Mouse (Mus musculus) ovary, adult 18-20 months (tissue): ENCODE measurements at regions not wholly inside any gene's neighbourhood (a gene's known extent, or its start where the extent isn't known, plus 50 kb on each side); places are given as distances from the start of the nearest gene placed in this dataset.
"Not testable (repeated sequence)": the region's sequence is repeated elsewhere in the genome, so short reads cannot be mapped to it uniquely, and the experiment has no call there.

Source experiments
- DNase-seq: peaks from one replicate; pipeline ENCODE4 v3.0.0; 2022; ENCODE audit warnings: low spot score, mixed read lengths

DNA sequence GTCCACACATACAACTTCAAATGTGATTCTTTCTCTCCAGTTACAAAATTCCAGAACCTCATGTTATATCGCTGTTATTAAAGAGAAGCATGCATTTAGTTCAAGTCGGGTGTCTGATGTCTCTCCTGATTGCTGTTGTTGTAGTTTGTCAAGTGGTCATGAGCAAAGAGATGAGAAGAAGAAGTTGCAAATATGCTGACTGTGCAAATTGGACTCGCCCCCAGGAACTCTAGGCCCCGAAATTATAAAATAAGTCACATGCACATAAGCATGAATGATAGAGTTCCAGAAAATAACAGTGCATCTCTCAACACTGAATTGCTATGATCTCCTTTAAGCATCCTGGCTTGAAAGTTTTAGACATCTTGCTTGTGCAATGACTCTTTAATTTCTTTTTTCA, 53.3 kb downstream of the Kif2b start:
- no peak for DNase-seq

DNA sequence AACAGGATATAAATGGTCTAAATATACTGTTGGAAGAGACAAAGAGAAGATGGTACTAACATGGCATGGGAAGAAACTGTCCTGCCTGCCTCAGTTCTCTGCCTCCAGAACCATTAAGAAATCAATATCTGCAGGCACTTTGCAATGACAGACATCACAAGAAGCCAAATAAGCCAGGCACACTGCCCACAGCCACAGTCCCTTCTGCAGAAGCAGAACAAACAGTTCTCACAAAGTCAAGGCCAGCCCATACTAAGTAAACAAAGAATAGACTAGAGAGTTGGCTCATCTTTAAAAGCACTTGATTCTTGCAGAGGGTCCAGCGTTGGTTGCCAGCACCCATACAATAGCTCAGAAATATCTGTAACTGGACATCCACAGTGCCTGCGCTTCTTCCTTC, 98.1 kb downstream of the Kif2b start:
- peak; percentile 2 for DNase-seq

DNA sequence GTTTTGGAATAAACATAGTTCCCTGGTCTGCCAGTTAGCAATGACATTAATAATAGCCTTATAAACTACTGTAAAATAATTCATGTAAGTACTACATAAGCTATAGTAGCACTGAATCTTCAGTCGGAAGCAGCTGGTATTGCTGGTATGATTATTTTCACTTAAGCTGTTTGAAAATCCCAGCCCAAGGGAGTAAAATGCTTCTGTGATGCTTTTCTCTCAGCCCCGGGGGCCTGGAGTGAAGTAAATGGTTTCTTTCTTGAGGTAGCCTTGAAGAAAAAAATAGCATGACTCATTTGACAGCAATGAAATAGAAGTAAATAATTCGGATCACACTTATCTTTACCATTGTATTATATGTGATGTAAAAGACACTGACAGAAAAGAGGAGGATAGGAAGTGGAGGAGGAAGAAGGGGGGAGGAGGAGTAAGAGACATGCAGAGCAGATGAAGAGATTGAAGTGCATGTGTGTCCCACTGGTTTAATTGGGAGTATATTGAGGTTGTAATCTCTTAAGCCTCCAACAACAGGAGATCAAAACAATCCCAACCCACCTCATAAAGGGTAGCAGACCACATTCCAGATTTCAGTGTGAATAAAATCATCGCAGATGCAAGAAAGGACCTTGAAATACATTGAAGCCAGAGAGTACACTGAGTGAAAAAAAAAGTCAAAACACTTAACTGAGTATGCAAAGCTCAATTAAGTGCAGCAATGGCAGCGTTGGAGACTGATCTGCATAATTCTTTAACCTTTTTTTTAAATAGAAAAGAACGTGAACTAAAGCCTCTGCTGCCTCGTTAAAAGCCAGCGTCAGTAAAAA, 113.6 kb downstream of the Kif2b start:
- DNase-seq = no peak

DNA sequence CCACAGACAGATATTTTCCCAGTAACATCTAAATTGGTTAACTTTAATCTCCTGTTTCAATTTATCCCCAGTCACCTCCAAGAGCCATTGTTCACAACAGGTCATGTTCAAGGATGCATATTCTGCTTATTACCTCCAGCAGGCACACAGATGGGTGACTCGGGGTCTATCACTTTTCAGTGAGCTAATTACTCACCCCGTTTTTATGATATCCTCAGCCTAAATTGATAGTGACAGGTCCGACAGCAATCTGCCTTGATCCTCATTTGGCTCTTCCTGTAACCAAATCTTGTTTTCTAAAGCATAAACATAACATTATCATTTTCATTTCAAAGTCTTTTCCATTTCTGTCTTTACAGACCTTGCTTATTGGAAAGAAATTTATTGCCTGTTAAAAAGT, 115.4 kb downstream of the Kif2b start:
- no peak for DNase-seq

DNA sequence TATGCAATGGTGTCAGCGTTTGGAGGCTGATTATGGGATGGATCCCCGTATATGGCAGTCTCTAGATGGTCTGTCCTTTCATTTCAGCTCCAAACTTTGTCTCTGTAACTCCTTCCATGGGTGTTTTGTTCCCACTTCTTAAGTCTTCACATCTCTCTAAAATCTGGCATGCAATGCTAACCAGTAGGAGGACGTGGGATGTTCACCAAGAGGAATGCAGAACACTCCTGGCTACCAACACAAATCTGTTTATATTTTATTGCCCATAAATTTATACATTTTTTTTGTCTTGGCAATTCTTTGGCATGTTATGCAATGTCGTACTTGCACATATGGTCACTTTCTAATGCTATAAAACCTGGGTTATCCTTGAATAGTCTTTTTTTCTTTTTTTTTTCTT, 135.0 kb downstream of the Kif2b start:
- DNase-seq = no peak

DNA sequence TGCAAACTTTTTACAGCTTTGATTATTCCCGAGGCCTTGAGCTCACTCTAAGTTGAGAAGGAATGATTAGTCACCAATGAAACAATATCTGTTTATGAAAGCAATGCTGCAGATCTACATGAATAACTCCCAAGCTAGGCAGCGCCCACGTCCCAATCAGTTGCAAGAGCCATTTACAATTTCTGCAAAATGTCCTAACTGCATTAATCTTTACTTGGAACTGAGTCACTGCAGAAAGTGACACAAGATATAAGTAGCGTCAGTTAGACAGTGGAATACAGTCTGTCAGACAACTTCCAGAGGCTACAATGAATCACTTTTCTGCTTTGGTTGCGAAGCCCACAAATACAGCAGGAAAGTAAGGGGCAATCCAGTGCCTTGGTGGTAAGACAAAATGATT, 145.2 kb downstream of the Kif2b start:
- no peak for DNase-seq

DNA sequence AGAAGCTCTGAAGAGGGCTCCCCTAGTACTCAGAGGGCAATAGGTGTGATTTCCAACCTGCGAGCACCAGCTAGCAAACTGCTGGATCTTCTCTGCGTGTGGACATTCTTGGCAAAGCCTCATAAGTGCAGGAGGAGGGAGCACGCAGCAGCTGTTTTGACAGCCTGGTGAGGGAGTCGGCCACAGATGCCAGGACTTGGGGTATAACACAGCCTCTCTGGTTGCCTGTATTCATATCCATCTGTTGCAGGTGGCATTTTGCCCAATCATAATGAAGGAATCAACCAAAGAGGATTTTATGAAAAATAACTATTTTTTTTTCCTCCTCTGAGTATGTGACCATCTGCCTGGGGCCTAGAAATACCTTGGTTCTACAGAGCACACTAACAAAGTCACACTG, 150.6 kb downstream of the Kif2b start:
- DNase-seq = no peak

DNA sequence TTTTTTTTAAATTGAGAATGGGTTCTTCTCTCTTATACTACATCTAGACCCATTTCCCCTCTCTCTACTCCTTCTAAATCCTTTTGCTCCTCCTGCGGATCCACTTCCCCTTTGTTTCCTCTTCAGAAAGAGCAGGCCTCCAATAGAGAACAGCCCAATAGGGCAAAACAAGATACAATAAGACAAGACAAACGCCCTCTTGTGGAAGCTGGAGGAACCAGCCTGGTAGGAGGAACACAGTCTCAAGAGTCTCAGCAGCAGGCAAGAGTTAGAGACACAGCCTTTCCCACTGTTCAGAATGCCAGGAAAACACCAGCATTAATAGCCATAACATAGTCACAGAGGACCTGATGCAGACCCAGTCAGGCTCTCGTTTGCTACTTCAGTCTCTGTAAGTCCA, 190.2 kb downstream of the Kif2b start:
- no peak for DNase-seq

DNA sequence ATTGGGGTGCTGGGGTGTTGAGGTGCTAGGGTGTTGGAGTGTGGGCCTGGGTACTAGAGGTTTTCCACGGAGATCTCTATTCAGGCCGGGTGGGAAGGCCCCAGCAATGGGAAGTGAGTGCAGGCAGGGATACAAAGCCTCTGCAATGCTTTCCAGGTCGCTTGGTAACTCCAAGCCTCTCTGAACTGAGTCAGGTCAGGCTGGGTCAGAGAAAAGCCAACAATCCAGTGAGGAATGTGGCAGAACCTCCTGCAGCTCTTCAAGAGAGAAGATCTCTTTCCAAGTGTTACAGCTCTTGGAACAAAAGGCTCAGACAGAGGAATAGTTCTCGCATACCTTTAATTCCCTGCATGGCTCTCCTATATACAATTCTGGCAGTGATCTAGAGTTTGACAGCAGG, 220.3 kb downstream of the Kif2b start:
- DNase-seq = no peak

DNA sequence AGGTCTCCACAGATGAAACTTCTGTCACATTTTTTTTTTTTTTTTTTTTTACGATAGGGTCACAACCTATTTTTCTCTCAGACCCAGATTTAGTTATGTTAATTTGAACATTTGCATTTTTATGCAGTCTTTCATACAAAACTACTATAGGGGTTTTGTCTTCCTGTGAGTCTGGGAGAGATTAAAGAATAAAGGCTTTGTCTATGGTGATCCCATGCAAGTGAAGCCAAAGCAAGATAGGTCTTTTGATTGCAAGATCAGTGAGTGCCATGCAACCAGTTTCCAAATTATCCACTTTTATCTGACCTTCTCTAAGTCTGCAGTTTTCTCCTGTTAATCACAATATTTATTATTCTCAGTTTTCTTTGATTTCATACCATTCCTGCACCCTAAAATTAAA, 234.7 kb downstream of the Kif2b start:
- no peak for DNase-seq

DNA sequence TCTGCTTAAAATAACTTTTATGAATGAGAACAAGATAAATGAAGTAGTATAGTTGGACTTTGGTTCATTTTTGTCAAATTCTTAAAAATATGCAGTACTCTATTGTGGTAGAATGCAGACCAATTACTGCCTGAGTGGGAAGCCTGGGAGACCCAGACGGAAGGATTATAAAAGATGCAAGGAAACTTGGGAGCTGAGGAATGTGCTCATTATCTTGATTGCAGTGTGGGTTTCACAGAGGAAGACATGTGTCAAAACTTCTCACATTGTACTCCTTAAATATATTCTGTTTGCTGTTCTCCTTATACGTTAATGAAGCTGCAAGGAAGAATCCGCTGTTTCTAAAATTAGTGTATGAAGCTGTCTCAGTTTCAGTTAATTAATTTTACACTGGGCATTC, 244.3 kb downstream of the Kif2b start:
- no peak for DNase-seq

DNA sequence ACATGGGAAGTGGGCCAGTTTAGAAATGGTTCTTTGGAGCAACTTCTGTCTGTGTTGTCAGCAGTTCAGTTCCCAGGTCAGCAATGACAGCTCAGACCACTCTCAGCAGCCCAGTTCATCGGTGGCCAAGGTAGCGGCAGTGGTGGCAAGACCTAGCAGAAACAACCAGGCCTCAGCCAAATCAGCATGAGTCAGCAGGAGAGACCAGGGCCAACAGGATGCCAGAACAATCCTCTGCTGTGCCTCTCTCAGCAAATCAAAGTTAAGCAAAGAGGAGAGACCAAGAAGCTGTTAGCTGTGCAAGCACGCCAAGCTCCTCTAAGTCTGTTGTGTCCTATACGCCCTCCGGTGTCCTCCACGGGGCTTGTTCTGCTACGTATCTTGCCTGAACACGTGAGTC, 249.8 kb downstream of the Kif2b start:
- no peak for DNase-seq

DNA sequence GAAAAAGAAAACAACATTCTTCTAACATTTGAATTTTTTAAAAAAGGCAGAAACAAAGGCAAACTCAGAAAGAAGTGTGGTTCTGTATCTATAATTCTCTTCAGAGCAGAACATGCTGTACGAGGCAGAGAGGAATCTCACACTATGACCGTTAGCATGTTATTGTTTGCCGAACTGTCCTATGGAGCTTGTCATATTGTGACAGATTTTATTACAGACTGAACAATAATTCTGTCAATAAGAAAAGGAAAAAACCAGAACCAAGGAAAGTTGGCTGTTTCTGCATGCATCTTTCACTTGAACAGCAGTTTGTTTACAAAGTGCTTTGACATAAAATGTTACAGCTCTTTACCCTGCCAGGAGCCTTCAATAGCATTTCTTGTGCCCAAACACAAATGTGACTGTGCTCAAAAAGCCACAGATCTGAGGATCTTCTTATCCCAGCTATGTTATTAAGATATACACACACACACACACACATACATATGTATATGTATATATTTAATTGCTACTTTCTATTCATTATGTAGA, 267.1 kb downstream of the Kif2b start:
- no peak for DNase-seq

DNA sequence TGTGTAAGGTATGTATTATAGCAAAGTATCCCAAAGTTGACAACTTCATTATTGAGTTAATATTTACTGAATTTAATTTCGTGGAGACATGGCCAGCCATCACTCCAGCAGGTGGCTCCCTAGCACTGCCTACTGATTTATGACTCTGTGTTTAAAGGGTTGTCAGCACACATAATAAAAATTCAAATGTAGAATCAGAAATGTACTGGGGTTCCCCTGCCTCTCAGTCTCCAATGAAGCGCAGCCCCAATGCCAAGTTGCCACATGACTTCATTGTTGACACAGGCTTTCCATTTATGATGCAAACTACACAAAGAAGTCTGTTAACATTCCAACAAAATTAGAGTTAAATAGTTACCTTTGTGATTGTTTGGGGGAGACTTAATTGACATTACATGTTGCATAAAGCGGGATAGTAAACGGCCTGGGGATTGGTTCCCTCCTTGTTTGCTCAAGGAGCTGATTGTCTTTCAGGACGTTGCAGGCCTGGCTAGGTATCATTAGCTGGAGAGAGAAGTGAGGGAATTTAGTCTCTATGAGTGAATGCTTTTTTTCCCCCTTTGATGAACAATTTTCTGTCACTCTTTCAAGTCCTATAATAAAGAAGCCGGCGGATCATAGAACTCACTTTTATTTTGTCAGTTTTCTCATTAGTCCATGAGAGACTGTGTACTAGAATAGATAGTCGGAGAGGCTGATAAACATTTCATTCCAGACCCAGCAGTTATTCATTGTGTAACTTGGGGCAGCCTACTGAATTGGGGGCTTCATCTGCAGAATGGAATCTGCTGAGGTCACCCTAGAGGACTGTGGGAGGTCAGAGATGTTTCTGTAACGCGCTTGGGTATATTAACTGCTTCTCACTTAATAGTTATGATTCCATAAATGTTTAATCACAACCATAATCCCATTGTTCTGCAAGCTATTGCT, 287.9 kb downstream of the Kif2b start:
- DNase-seq = no peak

DNA sequence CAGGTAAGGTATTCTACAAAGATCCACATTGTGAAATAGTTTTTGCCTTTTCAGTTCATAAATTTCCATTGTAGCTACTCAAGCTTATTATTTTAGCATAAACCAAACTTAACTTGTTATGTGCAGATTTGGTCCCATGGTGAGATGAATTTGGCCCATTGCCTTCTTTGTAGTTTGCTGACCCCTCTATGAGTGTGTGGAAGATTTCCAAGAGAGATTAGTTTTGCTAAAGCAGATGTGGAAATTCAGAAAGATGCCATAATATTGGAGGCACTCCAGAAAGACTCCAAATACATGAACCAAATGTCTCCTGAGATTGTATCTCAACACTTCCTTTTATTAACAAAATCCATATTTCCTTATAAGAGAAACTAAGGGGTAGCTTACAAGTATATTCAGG, 291.0 kb downstream of the Kif2b start:
- no peak for DNase-seq

DNA sequence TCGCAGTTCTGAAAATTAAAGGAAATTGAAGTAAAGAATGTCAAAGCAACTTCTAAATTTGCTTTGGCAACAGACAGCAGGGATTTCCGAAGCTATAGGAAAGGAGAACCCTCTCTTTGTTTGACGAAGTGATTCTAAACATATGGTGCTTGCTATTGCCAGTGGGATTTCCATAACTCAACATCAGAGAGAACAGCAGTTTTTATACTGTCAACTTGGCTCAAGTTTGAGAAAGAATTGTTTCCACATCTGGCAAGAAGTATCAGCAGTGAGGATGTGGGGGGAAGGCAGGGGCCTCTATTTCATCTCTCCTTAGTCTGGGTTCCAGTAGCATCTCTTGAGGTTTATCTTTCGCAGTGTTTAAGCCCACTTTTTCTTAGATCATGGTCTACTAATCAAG, 315.1 kb downstream of the Kif2b start:
- no peak for DNase-seq

DNA sequence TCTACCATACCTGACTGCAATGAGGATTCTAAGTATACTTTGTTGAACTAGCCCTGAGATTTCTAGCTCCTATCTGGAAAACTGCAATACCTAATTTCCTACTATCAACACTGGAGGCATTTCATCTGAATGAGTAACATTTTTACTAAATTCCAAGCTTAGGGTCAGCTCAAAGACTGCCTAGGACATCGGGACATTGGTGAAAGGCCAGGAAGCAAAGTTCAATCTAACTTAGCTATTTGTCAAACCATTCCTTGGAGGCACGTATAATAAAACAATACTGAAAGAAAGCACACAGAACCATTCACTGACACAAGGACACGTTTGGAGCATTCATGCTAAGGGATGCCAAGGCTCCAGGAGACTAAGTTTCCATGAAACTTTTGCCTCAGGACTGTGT, 335.3 kb downstream of the Kif2b start:
- DNase-seq = not testable (repeated sequence)

DNA sequence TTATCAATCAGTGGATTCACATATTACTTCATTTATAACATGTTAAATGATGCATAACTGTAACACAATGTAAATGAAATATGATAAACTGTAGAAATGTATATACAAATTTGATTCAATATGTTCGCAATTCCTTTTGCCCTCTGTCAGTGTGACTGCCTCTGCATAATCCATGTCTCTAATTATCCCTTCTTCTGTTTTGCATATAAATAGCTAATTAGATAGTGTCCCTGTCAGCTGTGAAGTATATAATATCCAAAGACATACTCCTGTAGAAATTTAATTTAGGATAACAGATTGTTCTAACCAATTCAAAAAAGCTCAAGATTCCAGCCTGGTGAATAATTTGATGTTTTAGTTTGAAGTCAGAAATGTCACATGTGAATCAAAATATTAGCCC, 361.2 kb downstream of the Kif2b start:
- no peak for DNase-seq

DNA sequence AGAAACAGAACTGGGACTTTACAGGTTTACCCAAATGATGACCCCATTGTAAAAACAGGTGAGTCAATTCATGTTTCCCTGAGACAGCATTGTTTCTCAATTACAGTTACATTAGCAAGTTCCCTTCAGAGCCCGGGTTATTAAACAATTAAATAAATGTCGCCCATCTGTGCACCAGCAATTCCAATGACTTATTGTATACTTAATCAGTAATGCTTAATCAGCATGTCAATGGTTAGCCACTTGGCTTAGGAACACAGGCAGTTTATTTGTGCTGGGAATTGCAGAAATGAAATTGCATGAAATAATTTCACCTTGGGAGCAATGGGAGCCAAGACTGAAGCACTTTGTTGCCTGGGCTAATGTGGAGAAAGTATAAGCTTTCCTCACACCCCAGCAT, 364.3 kb downstream of the Kif2b start:
- no peak for DNase-seq

DNA sequence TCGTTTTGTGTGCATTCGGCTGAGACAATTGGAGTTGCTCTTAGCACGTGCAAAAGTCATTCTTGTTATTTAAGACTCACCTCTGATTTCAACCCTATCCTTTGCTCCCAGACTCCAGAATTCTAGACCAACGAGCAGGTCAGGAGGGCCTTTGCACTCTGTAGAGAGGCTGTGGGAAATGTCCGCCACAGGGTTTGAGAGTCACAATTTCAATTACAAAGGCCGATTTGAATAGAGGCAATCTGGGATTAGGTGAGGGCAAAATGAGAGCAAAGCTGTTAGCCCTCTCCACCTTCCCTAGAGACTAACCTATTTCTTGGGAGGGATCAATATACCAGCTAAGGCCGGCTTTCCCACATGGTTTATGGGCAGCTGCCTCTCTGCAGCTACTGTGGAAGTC, 370.9 kb downstream of the Kif2b start:
- DNase-seq = no peak

DNA sequence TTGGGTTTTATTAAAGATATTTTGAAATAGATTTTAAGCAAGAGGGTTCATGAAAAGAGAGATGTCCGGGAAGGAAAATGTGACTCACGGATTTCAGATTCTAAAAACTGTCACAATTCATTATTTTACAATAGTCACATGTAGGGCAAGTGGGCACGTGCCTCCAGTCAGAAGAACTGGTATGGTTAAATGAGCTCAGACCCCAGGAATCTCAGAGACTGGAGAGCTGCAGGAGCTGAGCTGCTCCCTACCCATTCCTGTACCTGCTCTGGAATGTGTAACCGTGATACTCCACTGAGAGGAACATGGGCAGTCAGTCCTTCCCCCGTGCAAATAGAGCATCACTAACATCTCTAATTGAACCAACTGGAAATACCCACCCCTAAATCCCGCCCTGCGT, 372.9 kb downstream of the Kif2b start:
- DNase-seq = no peak

DNA sequence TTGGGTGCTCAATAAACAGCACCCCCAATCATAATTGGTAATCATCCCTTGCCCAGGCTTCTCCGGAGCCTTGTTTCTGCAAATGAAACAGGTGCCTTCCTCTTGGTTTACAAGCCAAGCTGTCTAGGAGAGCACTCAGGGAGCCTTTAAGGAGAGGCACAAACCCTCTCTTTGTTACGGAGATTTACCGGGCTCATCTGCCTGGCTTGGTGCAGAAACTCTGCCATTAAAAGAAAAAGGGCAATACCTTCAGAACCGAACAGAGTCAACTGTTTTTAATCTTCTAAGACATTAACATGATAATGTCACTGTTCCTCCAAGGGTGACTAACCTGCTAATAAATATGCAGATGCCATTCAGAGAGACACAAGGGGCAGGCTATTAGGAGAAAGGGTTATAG, 380.5 kb downstream of the Kif2b start:
- no peak for DNase-seq

DNA sequence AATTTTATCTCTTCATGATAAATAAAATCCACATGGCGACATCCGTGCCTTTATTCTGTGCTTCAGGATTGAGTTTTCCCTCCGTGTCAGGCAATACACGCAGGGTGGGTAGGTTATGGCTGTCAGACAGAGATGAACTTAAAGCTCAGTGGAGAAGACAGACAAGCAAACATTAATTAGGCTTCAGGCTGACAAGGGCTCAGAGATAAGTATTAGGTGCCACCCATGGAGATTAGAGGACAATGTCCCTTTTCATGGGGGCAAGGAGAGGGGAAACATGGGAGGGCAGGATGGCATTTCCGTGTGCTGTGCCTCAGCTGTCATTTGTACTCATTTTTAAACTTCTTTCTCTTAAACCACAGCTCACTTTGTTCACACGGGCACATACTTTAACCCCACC, 381.0 kb downstream of the Kif2b start:
- no peak for DNase-seq
